Mouse (Mus musculus) forebrain, embryonic 16.5 days (tissue): Measurements from ENCODE around the gene Cdk15. TPM values are rescaled to one million over a fixed set of nuclear protein-coding genes. Genes with fewer than 3 reads are reported as not detected.

ENCODE experiments used
- ATAC-seq: fragments of 200-750 bp; cut with Nextera tagmentation; 2 replicates; pipeline ENCODE4 v1.8.0; 2017; ENCODE audit warnings: mild to moderate bottlenecking, moderate library complexity
- H3K27ac ChIP-seq: fragments of 300-500 bp; sonication (generic); 2 replicates; pipeline ENCODE4 v1.5.1; 2014; ENCODE audit warnings: low read length, control low read depth
- H3K27me3 ChIP-seq: fragments of 300-500 bp; sonication (generic); replicated peaks from 2 replicates; pipeline ENCODE4 v1.6.1; 2014; ENCODE audit warnings: low read length; ENCODE audit not compliant: control insufficient read depth, insufficient read depth
- H3K36me3 ChIP-seq: fragments of 300-500 bp; sonication (generic); 2 replicates; pipeline ENCODE4 v1.6.1; 2014; ENCODE audit not compliant: control insufficient read depth, insufficient read depth
- H3K4me1 ChIP-seq: fragments of 300-500 bp; sonication (generic); replicated peaks from 2 replicates; pipeline ENCODE4 v1.6.1; 2014; ENCODE audit warnings: low read length; ENCODE audit not compliant: control insufficient read depth, insufficient read depth
- H3K4me2 ChIP-seq: fragments of 300-500 bp; sonication (generic); 2 replicates; pipeline ENCODE4 v1.6.1; 2014; ENCODE audit warnings: mild to moderate bottlenecking, low read length, control low read depth
- H3K4me3 ChIP-seq: fragments of 300-500 bp; sonication (generic); replicated peaks from 2 replicates; pipeline ENCODE4 v1.5.1; 2014; ENCODE audit warnings: mild to moderate bottlenecking, low read length, control low read depth
- H3K9ac ChIP-seq: fragments of 300-500 bp; sonication (generic); replicated peaks from 2 replicates; pipeline ENCODE4 v1.6.1; 2014; ENCODE audit warnings: low read depth, low read length, control low read depth
- H3K9me3 ChIP-seq: fragments of 300-500 bp; sonication (generic); 2 replicates; pipeline ENCODE4 v1.6.1; 2016; ENCODE audit warnings: low read length; ENCODE audit not compliant: control insufficient read depth
- WGBS: fragments of 180-500 bp; shearing (Covaris S2); extraction: QIAGEN DNeasy Blood & Tissue Kit; methylation state at CpG from one replicate; pipeline ENCODE4 v1.1.7; 2014; 5-methylcytosine and 5-hydroxymethylcytosine counted together
- polyA plus RNA-seq: library from polyadenylated mRNA; unstranded; fragments of >200 nt; fragmentation: Nextera tagmentation; extraction: Ambion mirVana; gene quantifications from 2 replicates; pipeline ENCODE4 v1.2.1, GENCODE M21; 2015

The Cdk15 gene
- polyA plus RNA-seq, 1 experiment from 2014 or later: 0.56 TPM

- Histone ChIP-seq H3K4me3 (no peak overlapping the region), H3K27me3 (no peaks in the 10 kb centered on the region), H3K4me2 (no peak overlapping the region), H3K36me3 (no peaks in the 10 kb centered on the region), H3K4me1 (no peaks in the 10 kb centered on the region), H3K27ac (no peak overlapping the region), H3K9ac (no peak overlapping the region), H3K9me3 (no peaks in the 10 kb centered on the region)
- no peak for ATAC-seq
- WGBS: 84% methylated on average over 3 of the region's 3 CpGs
Observed at GRCm38 (mm10) chr1:59297167-59297566, 40.5 kb downstream of the Cdk15 start.

- no peak for ATAC-seq
- 67% methylated on average over 9 of the region's 9 CpGs for WGBS
Observed at GRCm38 (mm10) chr1:59298491-59299090, 41.9 kb downstream of the Cdk15 start.

GRCm38 (mm10) chr1:59307310-59307709 is 50.6 kb downstream of the Cdk15 start:
- WGBS: 85% methylated on average over 5 of the region's 5 CpGs
- peaks cover 3% of the 10 kb centered on the region for H3K4me1 ChIP-seq
- no peak for ATAC-seq
- H3K9me3 ChIP-seq: no peaks in the 10 kb centered on the region
- H3K27ac ChIP-seq: no peak overlapping the region
- H3K9ac ChIP-seq: no peak overlapping the region
- no peak overlapping the region for H3K4me3 ChIP-seq
- H3K27me3 ChIP-seq: no peaks in the 10 kb centered on the region
- no peak overlapping the region for H3K4me2 ChIP-seq
- H3K36me3 ChIP-seq: no peaks in the 10 kb centered on the region

More at GRCm38 (mm10) chr1:59298491-59299090, 41.9 kb downstream of the Cdk15 start:
- H3K4me3 ChIP-seq: no peak overlapping the region
- H3K27ac ChIP-seq: no peak overlapping the region
- no peak overlapping the region for H3K4me2 ChIP-seq
- no peaks in the 10 kb centered on the region for H3K4me1 ChIP-seq
- H3K36me3 ChIP-seq: no peaks in the 10 kb centered on the region
- no peak overlapping the region for H3K9ac ChIP-seq
- no peaks in the 10 kb centered on the region for H3K9me3 ChIP-seq
- no peaks in the 10 kb centered on the region for H3K27me3 ChIP-seq

- Histone ChIP-seq H3K9me3 (no peaks in the 10 kb centered on the region), H3K27me3 (0 out of 2 replicates have a peak, but pooled peaks cover 2% of the 10 kb centered on the region), H3K9ac (no peak overlapping the region), H3K36me3 (no peaks in the 10 kb centered on the region), H3K4me2 (no peak overlapping the region), H3K27ac (no peak overlapping the region), H3K4me3 (no peak overlapping the region), H3K4me1 (peaks cover 20% of the 10 kb centered on the region)
- no peak for ATAC-seq
- WGBS: 57% methylated on average over 5 of the region's 5 CpGs
Observed at GRCm38 (mm10) chr1:59311292-59311885, 54.7 kb downstream of the Cdk15 start.

GRCm38 (mm10) chr1:59312187-59313153 is 55.8 kb downstream of the Cdk15 start:
- Histone ChIP-seq H3K4me1 (peaks cover 22% of the 10 kb centered on the region), H3K27me3 (0 out of 2 replicates have a peak, but pooled peaks cover 2% of the 10 kb centered on the region), H3K9ac (no peak overlapping the region), H3K27ac (peak overlapping the region; percentile 45; the same call in 1 of the 2 replicates), H3K36me3 (no peaks in the 10 kb centered on the region), H3K4me3 (no peak overlapping the region), H3K4me2 (peak overlapping the region; percentile 3; the same call in 1 of the 2 replicates), H3K9me3 (no peaks in the 10 kb centered on the region)
- ATAC-seq: peak; percentile 62
- WGBS: 54% methylated on average over 10 of the region's 10 CpGs

GRCm38 (mm10) chr1:59313154-59313940 is 56.6 kb downstream of the Cdk15 start:
- Histone ChIP-seq H3K27ac (no peak overlapping the region), H3K36me3 (no peaks in the 10 kb centered on the region), H3K9ac (no peak overlapping the region), H3K4me2 (no peak overlapping the region), H3K27me3 (0 out of 2 replicates have a peak, but pooled peaks cover 2% of the 10 kb centered on the region), H3K4me1 (peaks cover 22% of the 10 kb centered on the region), H3K9me3 (no peaks in the 10 kb centered on the region), H3K4me3 (no peak overlapping the region)
- no peak for ATAC-seq
- WGBS: 79% methylated on average over 8 of the region's 8 CpGs

- peak; percentile 26; the same call in 1 of the 2 replicates for ATAC-seq
- Histone ChIP-seq H3K9me3 (no peaks in the 10 kb centered on the region), H3K4me3 (no peak overlapping the region), H3K27me3 (0 out of 2 replicates have a peak, but pooled peaks cover 2% of the 10 kb centered on the region), H3K9ac (no peak overlapping the region), H3K4me1 (peaks cover 22% of the 10 kb centered on the region), H3K36me3 (no peaks in the 10 kb centered on the region), H3K27ac (no peak overlapping the region), H3K4me2 (no peak overlapping the region)
- 3% methylated on average over 5 of the region's 5 CpGs for WGBS
Observed at GRCm38 (mm10) chr1:59315057-59315807, 58.5 kb downstream of the Cdk15 start.

- H3K27ac ChIP-seq: no peak overlapping the region
- no peak overlapping the region for H3K4me3 ChIP-seq
- 0 out of 2 replicates have a peak, but pooled peaks have one; percentile 4 for ATAC-seq
- H3K9me3 ChIP-seq: no peaks in the 10 kb centered on the region
- WGBS: 1% methylated on average over 9 of the region's 9 CpGs
- H3K4me1 ChIP-seq: peaks cover 22% of the 10 kb centered on the region
- H3K9ac ChIP-seq: no peak overlapping the region
- H3K36me3 ChIP-seq: no peaks in the 10 kb centered on the region
- peak overlapping the region; percentile 35 for H3K4me2 ChIP-seq
- H3K27me3 ChIP-seq: 0 out of 2 replicates have a peak, but pooled peaks cover 2% of the 10 kb centered on the region
Observed at GRCm38 (mm10) chr1:59316031-59316385, 59.3 kb downstream of the Cdk15 start.
